Mouse (Mus musculus): ENCODE measurements around the gene Atp8b4. TPM values are rescaled to one million over a fixed set of nuclear protein-coding genes. Genes with fewer than 3 reads are reported as not detected.

Atp8b4 gene
- polyA plus RNA-seq, 1 experiment from 2014 or later, result 0.13 TPM

GRCm38 (mm10) chr2:126507477-126507876, 7.0 kb upstream of the Atp8b4 start:
- ATAC-seq (ENCODE audit: low FRiP score, low TSS enrichment) (no peak), DNase-seq (no peak)
- H3K9ac ChIP-seq (replicated peaks; ENCODE audit: low read length), result no peak overlapping the region
- 92% methylated on average over 5 of the region's 5 CpGs for WGBS
- no peaks in the 10 kb centered on the region for H3K27me3 ChIP-seq (ENCODE audit: control insufficient read depth, insufficient read depth, low read length)
- no peak overlapping the region for H3K27ac ChIP-seq (replicated peaks; ENCODE audit: low read depth, low read length)
- H3K36me3 ChIP-seq (ENCODE audit: control insufficient read depth, insufficient read depth, low read length), result no peaks in the 10 kb centered on the region
- H3K4me3 ChIP-seq (replicated peaks; ENCODE audit: low read depth, low read length), result no peak overlapping the region
- H3K4me1 ChIP-seq (ENCODE audit: control insufficient read depth, insufficient read depth, low read length), result no peaks in the 10 kb centered on the region
- no peak overlapping the region for H3K4me2 ChIP-seq (ENCODE audit: low read length)
- no peaks in the 10 kb centered on the region for H3K9me3 ChIP-seq (ENCODE audit: control insufficient read depth, low read length)

- no peak for DNase-seq
- WGBS, result 89% methylated on average over 1 of the region's 1 CpGs
- H3K4me3 ChIP-seq (replicated peaks; ENCODE audit: low read depth, low read length), result no peak overlapping the region
- H3K27ac ChIP-seq (replicated peaks; ENCODE audit: low read depth, low read length), result no peak overlapping the region
- no peaks in the 10 kb centered on the region for H3K36me3 ChIP-seq (ENCODE audit: control insufficient read depth, insufficient read depth, low read length)
- H3K27me3 ChIP-seq (ENCODE audit: control insufficient read depth, insufficient read depth, low read length), result no peaks in the 10 kb centered on the region
- ATAC-seq (ENCODE audit: low FRiP score, low TSS enrichment), result no peak
- H3K9me3 ChIP-seq (ENCODE audit: control insufficient read depth, low read length), result no peaks in the 10 kb centered on the region
- no peak overlapping the region for H3K9ac ChIP-seq (replicated peaks; ENCODE audit: low read length)
- H3K4me2 ChIP-seq (ENCODE audit: low read length), result no peak overlapping the region
- H3K4me1 ChIP-seq (ENCODE audit: control insufficient read depth, insufficient read depth, low read length), result no peaks in the 10 kb centered on the region
These were observed 4.7 kb upstream of the Atp8b4 start for GRCm38 (mm10) chr2:126505156-126505555.

DNA sequence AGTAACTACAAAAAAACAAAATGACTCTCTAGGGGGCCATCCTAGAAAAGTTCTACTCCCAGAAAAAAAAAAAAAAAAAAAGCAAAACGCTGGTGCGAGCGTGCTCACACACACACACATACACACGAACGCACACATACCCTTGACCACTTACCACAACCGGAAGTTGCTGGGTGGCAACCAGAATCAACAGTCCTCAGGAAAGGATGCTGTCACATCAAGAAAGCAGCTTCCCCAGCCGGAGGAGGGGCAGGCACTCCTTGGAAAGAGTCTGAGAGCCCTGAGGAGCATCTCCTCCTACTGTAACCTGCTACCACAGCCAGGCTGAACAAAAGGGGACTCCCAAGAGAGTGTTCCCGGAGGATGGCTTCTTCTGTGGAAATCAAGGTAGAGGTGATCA, 744 bp downstream of the Atp8b4 start:
- Histone ChIP-seq H3K9ac (replicated peaks; ENCODE audit: low read length) (no peak overlapping the region), H3K4me3 (replicated peaks; ENCODE audit: low read depth, low read length) (no peak overlapping the region), H3K36me3 (ENCODE audit: control insufficient read depth, insufficient read depth, low read length) (no peaks in the 10 kb centered on the region), H3K27ac (replicated peaks; ENCODE audit: low read depth, low read length) (no peak overlapping the region), H3K9me3 (ENCODE audit: control insufficient read depth, low read length) (no peaks in the 10 kb centered on the region), H3K4me1 (ENCODE audit: control insufficient read depth, insufficient read depth, low read length) (no peaks in the 10 kb centered on the region), H3K4me2 (ENCODE audit: low read length) (no peak overlapping the region), H3K27me3 (ENCODE audit: control insufficient read depth, insufficient read depth, low read length) (no peaks in the 10 kb centered on the region)
- no peak for ATAC-seq (ENCODE audit: low FRiP score, low TSS enrichment)
- no peak for DNase-seq
- 84% methylated on average over 8 of the region's 8 CpGs for WGBS

DNA sequence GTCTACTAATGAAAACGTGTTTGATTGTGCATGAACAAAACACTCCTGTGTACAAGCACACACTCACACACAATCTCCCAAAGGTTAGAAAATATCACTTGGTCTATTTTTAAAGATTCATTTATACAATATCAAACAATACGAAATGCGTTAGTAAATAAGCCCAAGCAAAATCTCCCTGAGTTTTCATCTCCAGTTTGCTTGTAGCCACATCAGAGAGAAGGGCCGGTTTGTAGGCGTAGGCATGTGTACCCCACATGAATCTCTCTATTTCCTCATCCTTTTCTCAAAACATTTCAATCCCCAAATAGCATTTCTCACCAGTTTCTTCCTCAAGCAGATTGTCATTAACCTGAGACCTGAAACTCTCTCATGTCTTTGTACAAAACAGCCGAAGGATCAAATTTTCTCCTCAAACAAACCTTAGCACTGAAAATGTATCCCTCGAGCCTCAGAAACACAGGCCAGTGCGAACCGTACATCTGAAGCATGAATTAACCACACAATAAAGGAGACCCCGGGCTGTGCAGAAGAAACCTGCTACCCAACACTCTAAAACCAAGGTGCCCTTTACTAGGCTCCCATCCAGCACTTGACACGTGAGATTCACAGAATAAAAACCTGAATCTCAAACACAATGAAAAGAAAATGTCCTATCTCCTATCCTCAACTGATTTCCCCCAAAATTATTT, 1.6 kb downstream of the Atp8b4 start:
- ATAC-seq (ENCODE audit: low FRiP score, low TSS enrichment) (no peak), DNase-seq (no peak)
- H3K4me3 ChIP-seq (replicated peaks; ENCODE audit: low read depth, low read length), result no peak overlapping the region
- no peaks in the 10 kb centered on the region for H3K27me3 ChIP-seq (ENCODE audit: control insufficient read depth, insufficient read depth, low read length)
- no peak overlapping the region for H3K9ac ChIP-seq (replicated peaks; ENCODE audit: low read length)
- H3K27ac ChIP-seq (replicated peaks; ENCODE audit: low read depth, low read length), result no peak overlapping the region
- no peaks in the 10 kb centered on the region for H3K4me1 ChIP-seq (ENCODE audit: control insufficient read depth, insufficient read depth, low read length)
- no peaks in the 10 kb centered on the region for H3K36me3 ChIP-seq (ENCODE audit: control insufficient read depth, insufficient read depth, low read length)
- 85% methylated on average over 11 of the region's 11 CpGs for WGBS
- H3K4me2 ChIP-seq (ENCODE audit: low read length), result no peak overlapping the region
- no peaks in the 10 kb centered on the region for H3K9me3 ChIP-seq (ENCODE audit: control insufficient read depth, low read length)

DNA sequence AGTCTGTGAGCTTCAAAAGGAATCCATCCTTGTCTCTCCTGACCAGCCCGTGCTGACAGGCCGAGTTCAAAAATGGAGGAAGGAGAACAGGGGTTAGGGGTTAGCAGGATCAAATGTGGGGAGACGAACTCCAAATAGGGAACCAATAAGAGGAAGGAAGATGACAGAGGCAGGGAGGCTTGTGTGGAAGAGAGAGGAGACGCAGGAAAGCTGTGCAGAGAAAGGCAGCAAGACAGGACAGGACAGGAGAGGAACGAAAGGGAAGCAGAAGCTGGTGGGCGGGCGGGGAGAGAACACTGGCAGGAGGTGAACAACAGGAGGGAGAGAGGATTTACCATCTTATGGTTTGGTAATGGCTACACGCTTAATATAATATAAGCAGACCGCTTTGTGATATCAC, 3.6 kb downstream of the Atp8b4 start:
- H3K36me3 ChIP-seq (ENCODE audit: control insufficient read depth, insufficient read depth, low read length), result no peaks in the 10 kb centered on the region
- DNase-seq (no peak), ATAC-seq (ENCODE audit: low FRiP score, low TSS enrichment) (no peak)
- H3K9me3 ChIP-seq (ENCODE audit: control insufficient read depth, low read length), result no peaks in the 10 kb centered on the region
- H3K27me3 ChIP-seq (ENCODE audit: control insufficient read depth, insufficient read depth, low read length), result no peaks in the 10 kb centered on the region
- H3K9ac ChIP-seq (replicated peaks; ENCODE audit: low read length), result no peak overlapping the region
- H3K4me1 ChIP-seq (ENCODE audit: control insufficient read depth, insufficient read depth, low read length), result no peaks in the 10 kb centered on the region
- H3K27ac ChIP-seq (replicated peaks; ENCODE audit: low read depth, low read length), result no peak overlapping the region
- no peak overlapping the region for H3K4me2 ChIP-seq (ENCODE audit: low read length)
- no peak overlapping the region for H3K4me3 ChIP-seq (replicated peaks; ENCODE audit: low read depth, low read length)
- 83% methylated on average over 9 of the region's 9 CpGs for WGBS

GRCm38 (mm10) chr2:126495832-126496695, 4.4 kb downstream of the Atp8b4 start:
- Histone ChIP-seq H3K4me3 (replicated peaks; ENCODE audit: low read depth, low read length) (no peak overlapping the region), H3K9ac (replicated peaks; ENCODE audit: low read length) (no peak overlapping the region), H3K4me2 (ENCODE audit: low read length) (no peak overlapping the region), H3K36me3 (ENCODE audit: control insufficient read depth, insufficient read depth, low read length) (no peaks in the 10 kb centered on the region), H3K27me3 (ENCODE audit: control insufficient read depth, insufficient read depth, low read length) (no peaks in the 10 kb centered on the region), H3K9me3 (ENCODE audit: control insufficient read depth, low read length) (no peaks in the 10 kb centered on the region), H3K4me1 (ENCODE audit: control insufficient read depth, insufficient read depth, low read length) (no peaks in the 10 kb centered on the region), H3K27ac (replicated peaks; ENCODE audit: low read depth, low read length) (no peak overlapping the region)
- DNase-seq (no peak), ATAC-seq (ENCODE audit: low FRiP score, low TSS enrichment) (peak; percentile 27; the same call in 1 of the 2 replicates)
- 87% methylated on average over 14 of the region's 14 CpGs for WGBS

GRCm38 (mm10) chr2:126495230-126495629, 5.2 kb downstream of the Atp8b4 start:
- Histone ChIP-seq H3K4me2 (ENCODE audit: low read length) (no peak overlapping the region), H3K27me3 (ENCODE audit: control insufficient read depth, insufficient read depth, low read length) (no peaks in the 10 kb centered on the region), H3K27ac (replicated peaks; ENCODE audit: low read depth, low read length) (no peak overlapping the region), H3K4me1 (ENCODE audit: control insufficient read depth, insufficient read depth, low read length) (no peaks in the 10 kb centered on the region), H3K9me3 (ENCODE audit: control insufficient read depth, low read length) (no peaks in the 10 kb centered on the region), H3K4me3 (replicated peaks; ENCODE audit: low read depth, low read length) (no peak overlapping the region), H3K9ac (replicated peaks; ENCODE audit: low read length) (no peak overlapping the region), H3K36me3 (ENCODE audit: control insufficient read depth, insufficient read depth, low read length) (no peaks in the 10 kb centered on the region)
- 42% methylated on average over 7 of the region's 7 CpGs for WGBS
- ATAC-seq (ENCODE audit: low FRiP score, low TSS enrichment) (peak; percentile 67; the same call in 1 of the 2 replicates), DNase-seq (peak; percentile 47)

DNA sequence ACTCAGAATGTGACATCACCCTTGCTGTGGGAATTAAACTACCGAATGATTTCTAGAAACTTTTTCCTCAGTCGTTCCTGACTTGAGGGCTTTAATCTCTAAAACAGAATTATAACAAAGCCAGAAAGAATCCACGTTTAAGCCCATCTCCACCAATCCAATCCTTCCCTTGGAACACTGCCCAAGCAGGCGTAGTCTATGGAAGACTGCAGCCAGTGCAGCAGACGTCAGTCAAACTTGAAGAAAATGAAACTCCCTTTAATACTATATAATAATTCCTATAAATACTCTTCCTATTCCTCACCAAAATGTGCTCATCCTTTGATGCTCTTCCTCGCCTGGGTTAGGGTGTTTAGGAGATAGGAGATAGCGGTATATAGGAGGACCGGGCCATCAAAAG, 7.2 kb downstream of the Atp8b4 start:
- Histone ChIP-seq H3K27ac (replicated peaks; ENCODE audit: low read depth, low read length) (no peak overlapping the region), H3K4me3 (replicated peaks; ENCODE audit: low read depth, low read length) (no peak overlapping the region), H3K27me3 (ENCODE audit: control insufficient read depth, insufficient read depth, low read length) (no peaks in the 10 kb centered on the region), H3K36me3 (ENCODE audit: control insufficient read depth, insufficient read depth, low read length) (no peaks in the 10 kb centered on the region), H3K9me3 (ENCODE audit: control insufficient read depth, low read length) (no peaks in the 10 kb centered on the region), H3K4me2 (ENCODE audit: low read length) (no peak overlapping the region), H3K9ac (replicated peaks; ENCODE audit: low read length) (no peak overlapping the region), H3K4me1 (ENCODE audit: control insufficient read depth, insufficient read depth, low read length) (no peaks in the 10 kb centered on the region)
- no peak for ATAC-seq (ENCODE audit: low FRiP score, low TSS enrichment)
- DNase-seq, result no peak
- WGBS, result 80% methylated on average over 8 of the region's 8 CpGs

- peak; percentile 20 for DNase-seq
These were observed 7.8 kb downstream of the Atp8b4 start for GRCm38 (mm10) chr2:126492713-126493112.

More at GRCm38 (mm10) chr2:126492713-126493112, 7.8 kb downstream of the Atp8b4 start:
- no peak overlapping the region for H3K4me2 ChIP-seq (ENCODE audit: low read length)
- H3K4me3 ChIP-seq (replicated peaks; ENCODE audit: low read depth, low read length), result no peak overlapping the region
- ATAC-seq (ENCODE audit: low FRiP score, low TSS enrichment), result no peak
- no peak overlapping the region for H3K27ac ChIP-seq (replicated peaks; ENCODE audit: low read depth, low read length)
- H3K4me1 ChIP-seq (ENCODE audit: control insufficient read depth, insufficient read depth, low read length), result no peaks in the 10 kb centered on the region
- H3K9me3 ChIP-seq (ENCODE audit: control insufficient read depth, low read length), result no peaks in the 10 kb centered on the region
- no peak overlapping the region for H3K9ac ChIP-seq (replicated peaks; ENCODE audit: low read length)
- 43% methylated on average over 5 of the region's 5 CpGs for WGBS
- no peaks in the 10 kb centered on the region for H3K27me3 ChIP-seq (ENCODE audit: control insufficient read depth, insufficient read depth, low read length)
- H3K36me3 ChIP-seq (ENCODE audit: control insufficient read depth, insufficient read depth, low read length), result no peaks in the 10 kb centered on the region

All from midbrain, embryonic 14.5 days (tissue).